Mouse (Mus musculus) cortical plate, adult 2 months (tissue): ENCODE results near the gene Bptf.

ENCODE experiments used
- CTCF ChIP-seq: fragments of 200-500 bp; IDR thresholded peaks from 2 replicates; pipeline ENCODE4 v1.5.1; 2011; ENCODE audit warnings: mild to moderate bottlenecking, control low read depth, low read length; ENCODE audit not compliant: insufficient read depth; ENCODE audit errors: extremely low read depth
- POLR2A ChIP-seq: fragments of 200-500 bp; IDR thresholded peaks from 2 replicates; pipeline ENCODE4 v1.6.1; 2011; ENCODE audit warnings: mild to moderate bottlenecking, low read length, control low read depth; ENCODE audit not compliant: insufficient read depth; ENCODE audit errors: extremely low read depth

GRCm38 (mm10) chr11:107151809-107152208, 19.9 kb upstream of the Bptf start:
- TF ChIP-seq POLR2A (no peak), CTCF (peak; percentile 42; the same call in 1 of the 2 replicates)
